Mouse (Mus musculus) stomach, postnatal 0 days (tissue): ENCODE measurements around the gene Ipp.

Source experiments
- CTCF ChIP-seq: IDR thresholded peaks from 2 replicates; pipeline ENCODE4 v1.5.1; 2016; ENCODE audit warnings: antibody characterized with exemption, low read depth, mild to moderate bottlenecking, moderate library complexity
- EP300 ChIP-seq: optimal IDR thresholded peaks from 2 replicates; pipeline ENCODE3; 2016; ENCODE audit warnings: antibody characterized with exemption

- TF ChIP-seq CTCF, result peak; percentile 53
- TF ChIP-seq EP300, result no peak
These were observed at the start of gene Ipp for GRCm38 (mm10) chr4:116507425-116508218.
